1 mouse cellular context compared by ENCODE assay signal in the genomic region with DNA sequence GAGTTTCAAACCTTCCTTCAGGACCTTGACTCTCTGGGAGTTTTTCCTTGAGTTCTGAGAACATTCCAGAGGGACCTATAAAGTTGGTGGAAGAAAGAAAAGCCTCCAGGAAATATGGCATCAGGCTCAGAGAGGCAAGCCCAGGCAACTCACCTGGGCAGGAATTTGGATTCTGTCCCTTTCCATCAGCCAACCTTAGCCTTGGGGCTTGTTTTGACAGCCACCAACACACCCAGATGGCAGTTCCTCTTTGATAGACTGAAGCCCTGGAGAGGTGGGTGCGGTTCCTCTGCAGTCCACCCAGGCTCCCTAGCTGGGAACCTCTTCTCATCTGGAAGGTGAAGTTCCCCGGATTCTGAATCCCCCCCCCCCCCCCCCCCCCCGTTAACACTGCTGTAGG.
A peak's percentile ranks its signal among the peaks of the same experiment; 100 is the strongest.
TF ChIP-seq lines count a peak whose summit lies in the region.

No protein-coding gene starts in this region.

TF ChIP-seq in MEL, 35 proteins besides CTCF, POLR2A, EP300 and RAD21 (continued from another document):
- TF ChIP-seq MAZ (IDR thresholded peaks at IDR 0.05; ENCODE audit: low read depth, low read length) (0 out of 2 replicates have a peak, but pooled peaks have one; percentile 27), E2F4 (IDR thresholded peaks at IDR 0.05; ENCODE audit: borderline replicate concordance, low read depth, low read length) (no peak)
TF ChIP-seq in MEL: peak in this region for 4.
